Mouse (Mus musculus): ENCODE measurements around the gene Abcg8. TPM values are rescaled to one million over a fixed set of nuclear protein-coding genes. Genes with fewer than 3 reads are reported as not detected.

Gene Abcg8
- polyA plus RNA-seq, 1 experiment from 2014 or later: 0.14 TPM

GRCm38 (mm10) chr17:84667848-84668247 is 8.3 kb upstream of the Abcg8 start:
- H3K36me3 ChIP-seq (ENCODE audit: control insufficient read depth, insufficient read depth, low read length): no peaks in the 10 kb centered on the region
- H3K4me3 ChIP-seq (ENCODE audit: low read depth, low read length): no peak overlapping the region
- H3K4me1 ChIP-seq (ENCODE audit: control insufficient read depth, insufficient read depth, low read length): 0 out of 2 replicates have a peak, but pooled peaks cover 2% of the 10 kb centered on the region
- H3K27me3 ChIP-seq (replicated peaks; ENCODE audit: control insufficient read depth, insufficient read depth, low read length): no peaks in the 10 kb centered on the region
- H3K4me2 ChIP-seq (ENCODE audit: low read depth, low read length): no peak overlapping the region
- no peak for DNase-seq (ENCODE audit: low spot score)
- H3K27ac ChIP-seq (replicated peaks; ENCODE audit: low read depth, low read length): no peak overlapping the region
- no peak for ATAC-seq (ENCODE audit: low read depth)
- no peaks in the 10 kb centered on the region for H3K9me3 ChIP-seq (ENCODE audit: control insufficient read depth, low read length)
- H3K9ac ChIP-seq (ENCODE audit: low read depth, low read length): no peak overlapping the region
- 94% methylated on average over 3 of the region's 3 CpGs for WGBS

DNA sequence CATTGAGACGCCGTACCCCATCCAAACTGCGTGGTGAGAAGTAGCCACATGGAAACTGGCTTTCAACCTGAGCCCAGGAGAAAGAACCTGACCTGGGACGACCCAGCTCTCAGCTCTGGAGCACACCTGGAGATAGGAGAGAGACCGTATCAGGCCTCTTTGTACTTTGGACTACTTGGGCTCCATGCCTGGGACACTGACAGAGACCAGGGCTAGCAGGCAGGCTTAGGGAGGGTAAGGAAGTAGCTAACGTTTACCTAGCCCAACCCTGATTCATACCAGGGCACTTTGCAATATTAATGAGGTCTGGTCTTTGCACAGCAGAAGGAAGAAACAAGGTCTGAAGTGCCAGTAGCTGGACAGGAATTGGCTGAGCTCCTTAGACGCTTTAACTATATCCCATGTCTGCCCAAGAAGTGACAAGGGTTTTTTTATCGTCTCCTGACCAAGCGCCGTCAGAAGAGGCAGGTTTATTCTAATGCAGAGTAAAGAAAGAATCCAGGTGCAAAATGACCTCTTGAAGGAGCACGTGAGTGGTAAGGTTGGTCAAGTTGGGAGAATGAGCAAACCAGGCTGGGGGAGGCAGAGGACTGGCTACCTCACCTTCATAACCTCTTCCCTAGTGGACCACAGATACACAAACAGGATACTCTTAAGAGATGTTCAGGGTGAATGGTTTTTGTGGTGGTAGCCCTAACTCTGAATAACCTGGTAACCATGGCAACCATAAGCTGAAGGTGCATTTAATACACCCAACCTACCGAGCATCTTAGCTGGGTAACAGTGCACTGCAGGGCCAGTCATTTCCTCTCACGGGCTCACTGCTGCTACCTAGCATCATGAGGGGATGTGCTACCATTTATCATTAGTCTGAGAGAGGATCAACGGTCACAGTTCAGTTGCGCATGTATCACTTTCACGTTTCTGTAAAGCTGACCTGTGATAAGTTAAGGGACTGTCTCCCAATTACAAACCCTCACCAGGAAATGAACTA is 3.4 kb upstream of the Abcg8 start:
- no peak for ATAC-seq (ENCODE audit: low read depth)
- H3K9me3 ChIP-seq (ENCODE audit: control insufficient read depth, low read length): no peaks in the 10 kb centered on the region
- H3K27ac ChIP-seq (replicated peaks; ENCODE audit: low read depth, low read length): no peak overlapping the region
- peaks cover 3% of the 10 kb centered on the region; the same call in 1 of the 2 replicates for H3K4me1 ChIP-seq (ENCODE audit: control insufficient read depth, insufficient read depth, low read length)
- no peaks in the 10 kb centered on the region for H3K27me3 ChIP-seq (replicated peaks; ENCODE audit: control insufficient read depth, insufficient read depth, low read length)
- H3K9ac ChIP-seq (ENCODE audit: low read depth, low read length): no peak overlapping the region
- DNase-seq (ENCODE audit: low spot score): no peak
- no peaks in the 10 kb centered on the region for H3K36me3 ChIP-seq (ENCODE audit: control insufficient read depth, insufficient read depth, low read length)
- 72% methylated on average over 16 of the region's 16 CpGs for WGBS
- H3K4me2 ChIP-seq (ENCODE audit: low read depth, low read length): no peak overlapping the region
- no peak overlapping the region for H3K4me3 ChIP-seq (ENCODE audit: low read depth, low read length)

GRCm38 (mm10) chr17:84674048-84674447 is 2.1 kb upstream of the Abcg8 start:
- no peak overlapping the region for H3K4me2 ChIP-seq (ENCODE audit: low read depth, low read length)
- no peak overlapping the region for H3K4me3 ChIP-seq (ENCODE audit: low read depth, low read length)
- ATAC-seq (ENCODE audit: low read depth) (peak; percentile 49; the same call in 1 of the 2 replicates), DNase-seq (ENCODE audit: low spot score) (no peak)
- WGBS: 19% methylated on average over 7 of the region's 7 CpGs
- peaks cover 3% of the 10 kb centered on the region; the same call in 1 of the 2 replicates for H3K4me1 ChIP-seq (ENCODE audit: control insufficient read depth, insufficient read depth, low read length)
- H3K9ac ChIP-seq (ENCODE audit: low read depth, low read length): no peak overlapping the region
- no peak overlapping the region for H3K27ac ChIP-seq (replicated peaks; ENCODE audit: low read depth, low read length)
- no peaks in the 10 kb centered on the region for H3K27me3 ChIP-seq (replicated peaks; ENCODE audit: control insufficient read depth, insufficient read depth, low read length)
- H3K9me3 ChIP-seq (ENCODE audit: control insufficient read depth, low read length): no peaks in the 10 kb centered on the region
- H3K36me3 ChIP-seq (ENCODE audit: control insufficient read depth, insufficient read depth, low read length): no peaks in the 10 kb centered on the region

DNA sequence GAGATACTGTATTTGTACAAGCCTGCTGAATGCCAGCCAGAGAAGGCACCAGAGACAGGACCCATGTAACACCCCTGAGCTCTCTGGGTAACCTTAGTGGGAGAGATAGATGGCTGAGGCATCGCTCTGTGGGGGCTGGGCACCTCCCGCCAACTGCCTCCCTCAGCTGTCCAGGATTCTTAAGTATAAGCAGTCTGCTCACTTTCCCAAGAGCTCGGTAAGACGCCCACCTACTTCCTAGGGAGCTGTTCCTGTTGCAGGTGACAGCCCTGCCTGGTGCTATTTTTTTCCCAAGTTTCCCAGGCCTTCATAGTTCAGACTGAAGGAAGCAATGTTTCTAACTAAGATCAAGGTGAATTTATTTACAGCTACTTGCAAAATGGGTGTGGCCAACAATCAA is 898 bp upstream of the Abcg8 start:
- no peak for DNase-seq (ENCODE audit: low spot score)
- Histone ChIP-seq H3K4me2 (ENCODE audit: low read depth, low read length) (no peak overlapping the region), H3K4me1 (ENCODE audit: control insufficient read depth, insufficient read depth, low read length) (peaks cover 3% of the 10 kb centered on the region; the same call in 1 of the 2 replicates), H3K36me3 (ENCODE audit: control insufficient read depth, insufficient read depth, low read length) (no peaks in the 10 kb centered on the region), H3K9ac (ENCODE audit: low read depth, low read length) (no peak overlapping the region), H3K27ac (replicated peaks; ENCODE audit: low read depth, low read length) (no peak overlapping the region), H3K4me3 (ENCODE audit: low read depth, low read length) (no peak overlapping the region), H3K9me3 (ENCODE audit: control insufficient read depth, low read length) (no peaks in the 10 kb centered on the region), H3K27me3 (replicated peaks; ENCODE audit: control insufficient read depth, insufficient read depth, low read length) (no peaks in the 10 kb centered on the region)
- WGBS: 40% methylated on average over 4 of the region's 4 CpGs
- ATAC-seq (ENCODE audit: low read depth): no peak

GRCm38 (mm10) chr17:84677595-84677994 is 1.5 kb downstream of the Abcg8 start:
- Histone ChIP-seq H3K4me3 (ENCODE audit: low read depth, low read length) (no peak overlapping the region), H3K27me3 (replicated peaks; ENCODE audit: control insufficient read depth, insufficient read depth, low read length) (no peaks in the 10 kb centered on the region), H3K36me3 (ENCODE audit: control insufficient read depth, insufficient read depth, low read length) (no peaks in the 10 kb centered on the region), H3K9ac (ENCODE audit: low read depth, low read length) (no peak overlapping the region), H3K9me3 (ENCODE audit: control insufficient read depth, low read length) (no peaks in the 10 kb centered on the region), H3K27ac (replicated peaks; ENCODE audit: low read depth, low read length) (no peak overlapping the region), H3K4me2 (ENCODE audit: low read depth, low read length) (no peak overlapping the region), H3K4me1 (ENCODE audit: control insufficient read depth, insufficient read depth, low read length) (peaks cover 3% of the 10 kb centered on the region)
- WGBS: 86% methylated on average over 11 of the region's 11 CpGs
- ATAC-seq (ENCODE audit: low read depth) (no peak), DNase-seq (ENCODE audit: low spot score) (no peak)

DNA sequence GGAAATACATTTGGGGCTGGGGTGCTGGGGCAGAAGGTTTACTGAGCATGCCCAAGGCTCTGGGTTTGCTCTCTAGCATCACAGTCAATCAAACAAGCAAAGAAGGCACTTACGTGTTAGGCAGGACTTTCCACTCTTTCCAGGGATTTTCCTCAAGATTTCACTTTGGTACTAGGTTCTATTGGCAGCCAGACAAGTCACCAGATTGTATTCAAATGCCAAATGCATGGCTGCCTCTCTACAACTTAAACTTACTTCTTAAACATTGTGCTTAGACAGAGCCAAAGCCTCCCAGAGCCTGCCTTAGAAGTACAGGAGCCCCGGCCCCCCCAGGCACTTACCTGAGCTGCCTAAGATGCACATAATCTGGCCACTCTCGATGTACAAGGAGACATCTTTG is 5.6 kb downstream of the Abcg8 start:
- Histone ChIP-seq H3K9me3 (ENCODE audit: control insufficient read depth, low read length) (no peaks in the 10 kb centered on the region), H3K4me2 (ENCODE audit: low read depth, low read length) (no peak overlapping the region), H3K4me3 (ENCODE audit: low read depth, low read length) (no peak overlapping the region), H3K27me3 (replicated peaks; ENCODE audit: control insufficient read depth, insufficient read depth, low read length) (no peaks in the 10 kb centered on the region), H3K9ac (ENCODE audit: low read depth, low read length) (no peak overlapping the region), H3K27ac (replicated peaks; ENCODE audit: low read depth, low read length) (no peak overlapping the region), H3K4me1 (ENCODE audit: control insufficient read depth, insufficient read depth, low read length) (peaks cover 10% of the 10 kb centered on the region; the same call in 1 of the 2 replicates), H3K36me3 (ENCODE audit: control insufficient read depth, insufficient read depth, low read length) (no peaks in the 10 kb centered on the region)
- no peak for DNase-seq (ENCODE audit: low spot score)
- ATAC-seq (ENCODE audit: low read depth): no peak
- WGBS: 80% methylated on average over 3 of the region's 3 CpGs

DNA sequence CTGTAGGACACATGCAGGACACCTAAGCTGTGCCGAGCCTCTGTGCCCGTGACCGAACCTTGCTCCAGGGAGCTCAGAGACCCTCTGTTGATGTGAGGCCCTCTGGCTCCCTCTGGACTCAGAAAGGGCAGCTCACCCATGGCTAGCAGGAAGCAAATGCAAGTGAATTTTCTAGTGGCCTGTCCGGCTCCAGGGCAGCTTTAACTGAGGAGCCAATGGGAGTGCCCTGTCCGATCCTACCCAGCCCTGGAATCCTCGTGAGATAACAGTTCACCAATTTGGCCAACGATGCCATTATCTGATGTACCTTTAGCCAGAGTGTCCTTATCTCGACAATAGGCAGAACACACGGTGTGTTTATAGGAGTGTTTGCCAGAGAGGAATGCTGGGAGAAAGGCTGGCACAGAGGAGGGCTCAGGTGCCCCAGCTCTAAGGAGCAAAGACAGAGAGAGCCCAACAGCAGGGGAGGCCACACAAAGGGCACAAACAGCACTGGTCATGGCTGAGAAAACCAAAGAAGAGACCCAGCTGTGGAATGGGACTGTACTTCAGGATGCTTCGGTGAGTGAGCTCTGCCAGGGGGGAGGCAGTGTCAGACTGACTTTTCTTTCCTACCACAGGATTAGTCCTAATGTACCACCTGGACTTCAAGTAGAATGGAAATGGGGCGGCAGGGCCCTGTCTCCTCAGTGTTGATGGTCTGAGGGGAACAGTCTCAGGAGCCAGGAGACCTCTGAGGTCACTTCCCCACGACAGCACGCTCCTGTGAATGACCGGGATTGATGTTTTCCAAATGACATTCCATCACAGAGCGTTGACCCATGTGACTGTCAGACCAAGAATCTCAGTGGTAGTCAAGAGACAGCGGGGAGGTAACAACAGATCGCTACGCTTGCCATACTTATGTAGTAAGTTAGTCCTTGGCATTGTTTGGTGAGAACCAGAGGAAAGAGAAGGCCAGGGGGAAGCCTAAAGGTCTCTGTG is 6.9 kb downstream of the Abcg8 start, which contains the start of gene Abcg5:
Gene Abcg5, minus strand, starts transcription at position 278 of the 984 bp plus-strand sequence.
- peaks cover 10% of the 10 kb centered on the region; the same call in 1 of the 2 replicates for H3K4me1 ChIP-seq (ENCODE audit: control insufficient read depth, insufficient read depth, low read length)
- H3K27me3 ChIP-seq (replicated peaks; ENCODE audit: control insufficient read depth, insufficient read depth, low read length): no peaks in the 10 kb centered on the region
- H3K36me3 ChIP-seq (ENCODE audit: control insufficient read depth, insufficient read depth, low read length): no peaks in the 10 kb centered on the region
- WGBS: 77% methylated on average over 18 of the region's 18 CpGs
- no peak within 1 kb of the TSS for H3K4me3 ChIP-seq (ENCODE audit: low read depth, low read length)
- no peak within 1 kb of the TSS for H3K27ac ChIP-seq (replicated peaks; ENCODE audit: low read depth, low read length)
- H3K9me3 ChIP-seq (ENCODE audit: control insufficient read depth, low read length): no peaks in the 10 kb centered on the region
- DNase-seq (ENCODE audit: low spot score) (no peak), ATAC-seq (ENCODE audit: low read depth) (no peak)
- no peak within 1 kb of the TSS for H3K9ac ChIP-seq (ENCODE audit: low read depth, low read length)
- H3K4me2 ChIP-seq (ENCODE audit: low read depth, low read length): no peak within 1 kb of the TSS

DNA sequence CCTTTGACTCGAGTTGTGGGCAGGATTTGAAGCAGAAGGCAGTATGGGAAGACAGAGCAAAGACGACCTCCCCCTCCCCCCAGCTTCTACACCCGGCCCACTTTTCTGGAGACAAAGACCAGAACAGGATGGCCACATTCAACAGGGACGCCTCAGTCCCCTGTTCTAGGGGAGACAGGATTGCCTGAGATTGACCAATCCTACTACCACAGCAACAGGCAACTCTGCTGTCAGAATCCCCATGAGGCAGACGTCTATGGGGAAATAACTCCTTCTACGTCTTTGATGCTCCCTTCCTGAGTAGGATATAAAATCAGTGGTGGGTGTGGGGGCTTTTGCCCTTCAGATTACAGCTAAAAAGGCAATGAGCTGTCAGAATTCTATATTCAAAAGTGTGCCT is 8.2 kb downstream of the Abcg8 start:
- H3K9ac ChIP-seq (ENCODE audit: low read depth, low read length): no peak overlapping the region
- H3K4me2 ChIP-seq (ENCODE audit: low read depth, low read length): no peak overlapping the region
- no peaks in the 10 kb centered on the region for H3K36me3 ChIP-seq (ENCODE audit: control insufficient read depth, insufficient read depth, low read length)
- no peak for ATAC-seq (ENCODE audit: low read depth)
- no peak overlapping the region for H3K4me3 ChIP-seq (ENCODE audit: low read depth, low read length)
- no peak for DNase-seq (ENCODE audit: low spot score)
- H3K27me3 ChIP-seq (replicated peaks; ENCODE audit: control insufficient read depth, insufficient read depth, low read length): no peaks in the 10 kb centered on the region
- H3K9me3 ChIP-seq (ENCODE audit: control insufficient read depth, low read length): no peaks in the 10 kb centered on the region
- peaks cover 10% of the 10 kb centered on the region; the same call in 1 of the 2 replicates for H3K4me1 ChIP-seq (ENCODE audit: control insufficient read depth, insufficient read depth, low read length)
- H3K27ac ChIP-seq (replicated peaks; ENCODE audit: low read depth, low read length): no peak overlapping the region
- 48% methylated on average over 6 of the region's 6 CpGs for WGBS
